Mouse (Mus musculus) skeletal muscle tissue, postnatal 0 days (tissue): ENCODE results near the gene E330021D16Rik. TPM values are rescaled to one million over a fixed set of nuclear protein-coding genes. Genes with fewer than 3 reads are reported as not detected.

Experiments
- polyA plus RNA-seq: library from polyadenylated mRNA; unstranded; fragments of >200 nt; fragmentation: Nextera tagmentation; extraction: Ambion mirVana; gene quantifications from 2 replicates; pipeline ENCODE4 v1.2.1, GENCODE M21; 2015

Gene E330021D16Rik
- polyA plus RNA-seq, result 0.13 and 0.19 TPM in 2 replicates

DNA sequence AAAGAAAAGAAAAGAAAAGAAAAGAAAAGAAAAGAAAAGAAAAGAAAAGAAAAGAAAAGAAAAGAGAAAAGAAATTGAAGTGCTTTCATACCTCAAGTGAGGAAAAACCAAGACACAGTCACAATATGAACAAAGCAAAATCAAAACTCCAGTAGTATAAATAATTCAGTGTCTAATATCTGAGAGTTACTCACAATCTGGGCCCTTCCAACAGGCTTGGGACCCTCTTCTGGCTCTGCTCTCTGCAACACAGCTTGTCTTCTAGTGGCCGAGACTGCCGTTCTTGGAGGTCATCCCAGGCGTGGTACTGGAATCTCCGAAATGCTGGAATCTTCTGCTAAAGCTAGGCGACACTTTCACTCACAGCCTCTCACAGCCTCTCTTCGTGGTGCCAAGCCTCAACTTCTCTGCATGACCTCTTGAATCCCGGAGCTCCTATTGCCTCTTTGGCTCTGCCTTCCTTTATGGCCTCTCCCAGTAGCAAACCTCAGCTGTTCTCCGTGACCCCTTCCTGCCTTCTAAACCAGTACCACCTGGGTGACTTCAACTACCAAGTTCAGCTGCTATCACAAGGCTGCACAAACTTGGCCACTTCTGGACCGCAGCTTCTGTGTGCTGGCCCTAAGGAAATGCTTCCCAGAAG, at the start of gene E330021D16Rik:
Gene E330021D16Rik (minus strand): TSS at position 437 of the 643 bp plus-strand sequence.

Other genes with a start within 250 kb of the E330021D16Rik start
- 0.09 and 0.62 TPM in 2 replicates for gene Grin2b, start 242.1 kb downstream of the E330021D16Rik start, polyA plus RNA-seq
- not detected in 2 replicates for gene Gm8994, start 88.0 kb downstream of the E330021D16Rik start, polyA plus RNA-seq
- 15.4 and 17.0 TPM in 2 replicates for gene Atf7ip, start 90.6 kb upstream of the E330021D16Rik start, polyA plus RNA-seq
- gene Plbd1, start 246.4 kb upstream of the E330021D16Rik start, polyA plus RNA-seq, result 16.5 and 26.2 TPM in 2 replicates